Mouse (Mus musculus): Measurements from ENCODE around the gene Neurl2.

Neurl2 gene

GRCm38 (mm10) chr2:164786388-164786885 lies 46.8 kb downstream of the Neurl2 start:
- in situ Hi-C loops (cut with MboI, MseI), result no loop called here

GRCm38 (mm10) chr2:164785481-164786387 lies 47.5 kb downstream of the Neurl2 start, which contains the start of gene Snx21:
Gene Snx21 (plus strand): TSS chr2:164785823.
- in situ Hi-C loops (cut with MboI, MseI), result no loop called here

GRCm38 (mm10) chr2:164784869-164785420 lies 48.3 kb downstream of the Neurl2 start:
- in situ Hi-C loops (cut with MboI, MseI), result no loop called here

- in situ Hi-C loops (cut with MboI, MseI), result no loop called here
Measured at GRCm38 (mm10) chr2:164783926-164784581, 49.2 kb downstream of the Neurl2 start.

GRCm38 (mm10) chr2:164781876-164782275 lies 51.4 kb downstream of the Neurl2 start:
- in situ Hi-C loops (cut with MboI, MseI), result no loop called here
